Mouse (Mus musculus) hindbrain, embryonic 11.5 days (tissue): ENCODE measurements around the gene Arhgap1. TPM values are rescaled to one million over a fixed set of nuclear protein-coding genes. Genes with fewer than 3 reads are reported as not detected.

Experiments
- ATAC-seq: fragments of 200-750 bp; cut with Nextera tagmentation; 2 replicates; pipeline ENCODE4 v1.8.0; 2017; ENCODE audit warnings: mild to moderate bottlenecking, moderate TSS enrichment, moderate library complexity; ENCODE audit not compliant: low FRiP score
- DNase-seq: peaks from one replicate; pipeline ENCODE4 v3.0.0-alpha.2; 2015; ENCODE audit warnings: low spot score
- H3K27ac ChIP-seq: fragments of 300-500 bp; sonication (generic); 2 replicates; pipeline ENCODE4 v1.5.1; 2014; ENCODE audit warnings: mild to moderate bottlenecking, low read depth, low read length
- H3K27me3 ChIP-seq: fragments of 300-500 bp; sonication (generic); 2 replicates; pipeline ENCODE4 v1.6.1; 2014; ENCODE audit warnings: mild to moderate bottlenecking, low read length, moderate library complexity, mixed read lengths; ENCODE audit not compliant: control insufficient read depth, insufficient read depth
- H3K36me3 ChIP-seq: fragments of 300-500 bp; sonication (generic); 2 replicates; pipeline ENCODE4 v1.6.1; 2014; ENCODE audit warnings: mild to moderate bottlenecking, low read length, moderate library complexity, mixed read lengths; ENCODE audit not compliant: control insufficient read depth, insufficient read depth
- H3K4me1 ChIP-seq: fragments of 300-500 bp; sonication (generic); replicated peaks from 2 replicates; pipeline ENCODE4 v1.6.1; 2014; ENCODE audit warnings: low read length, mixed read lengths; ENCODE audit not compliant: control insufficient read depth, insufficient read depth
- H3K4me2 ChIP-seq: fragments of 300-500 bp; sonication (generic); replicated peaks from 2 replicates; pipeline ENCODE4 v1.6.1; 2014; ENCODE audit warnings: mild to moderate bottlenecking, low read depth, low read length
- H3K4me3 ChIP-seq: fragments of 300-500 bp; sonication (generic); 2 replicates; pipeline ENCODE4 v1.5.1; 2014; ENCODE audit warnings: low read depth, low read length
- H3K9ac ChIP-seq: fragments of 300-500 bp; sonication (generic); 2 replicates; pipeline ENCODE4 v1.6.1; 2014; ENCODE audit warnings: low read depth, low read length
- H3K9me3 ChIP-seq: fragments of 300-500 bp; sonication (generic); 2 replicates; pipeline ENCODE4 v1.6.1; 2016; ENCODE audit warnings: low read length; ENCODE audit not compliant: control insufficient read depth
- WGBS: fragments of 180-500 bp; shearing (Covaris S2); extraction: QIAGEN DNeasy Blood & Tissue Kit; methylation state at CpG from one replicate; pipeline ENCODE4 v1.1.7; 2014; 5-methylcytosine and 5-hydroxymethylcytosine counted together
- polyA plus RNA-seq: library from polyadenylated mRNA; unstranded; fragments of >200 nt; fragmentation: Nextera tagmentation; extraction: Ambion mirVana; gene quantifications from 2 replicates; pipeline ENCODE4 v1.2.1, GENCODE M21; 2014

The Arhgap1 gene
- polyA plus RNA-seq, 1 experiment from 2014 or later: 86.8 TPM

- H3K9me3 ChIP-seq: no peaks in the 10 kb centered on the region
- ATAC-seq: no peak
- WGBS: 93% methylated on average over 12 of the region's 12 CpGs
Observed at GRCm38 (mm10) chr2:91630384-91630783, 19.3 kb upstream of the Arhgap1 start.

GRCm38 (mm10) chr2:91631826-91632225, 17.8 kb upstream of the Arhgap1 start:
- Histone ChIP-seq H3K9me3 (no peaks in the 10 kb centered on the region), H3K4me3 (no peak overlapping the region), H3K36me3 (no peaks in the 10 kb centered on the region), H3K9ac (no peak overlapping the region), H3K4me2 (no peak overlapping the region), H3K4me1 (no peaks in the 10 kb centered on the region), H3K27me3 (no peaks in the 10 kb centered on the region), H3K27ac (no peak overlapping the region)
- no peak for ATAC-seq
- 88% methylated on average over 5 of the region's 5 CpGs for WGBS
- no peak for DNase-seq

More at GRCm38 (mm10) chr2:91630384-91630783, 19.3 kb upstream of the Arhgap1 start:
- no peak overlapping the region for H3K4me3 ChIP-seq
- no peak overlapping the region for H3K4me2 ChIP-seq
- DNase-seq: no peak
- no peak overlapping the region for H3K9ac ChIP-seq
- H3K4me1 ChIP-seq: no peaks in the 10 kb centered on the region
- H3K27me3 ChIP-seq: no peaks in the 10 kb centered on the region
- H3K27ac ChIP-seq: no peak overlapping the region
- H3K36me3 ChIP-seq: no peaks in the 10 kb centered on the region

DNA sequence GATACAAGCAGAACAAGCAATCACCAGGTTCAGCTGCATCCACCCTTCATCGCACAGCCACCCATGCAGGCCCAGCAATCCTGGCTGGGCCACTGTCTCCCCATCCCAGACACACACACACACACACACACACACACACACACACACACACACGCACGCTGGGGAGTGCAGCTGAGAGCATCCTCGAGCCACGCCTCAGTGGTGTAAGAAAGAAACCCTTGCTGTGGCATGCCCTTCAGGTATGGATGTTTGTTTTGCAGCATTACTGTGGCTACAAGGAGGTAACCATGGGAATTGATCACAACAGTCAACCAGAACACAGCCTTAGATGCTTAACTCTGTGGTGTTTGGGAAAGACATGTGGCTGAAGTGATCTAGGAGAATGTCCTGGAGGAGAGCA, 17.3 kb upstream of the Arhgap1 start:
- Histone ChIP-seq H3K27me3 (no peaks in the 10 kb centered on the region), H3K4me3 (no peak overlapping the region), H3K9me3 (no peaks in the 10 kb centered on the region), H3K36me3 (no peaks in the 10 kb centered on the region), H3K9ac (no peak overlapping the region), H3K4me2 (no peak overlapping the region), H3K27ac (no peak overlapping the region), H3K4me1 (no peaks in the 10 kb centered on the region)
- WGBS: 93% methylated on average over 5 of the region's 5 CpGs
- no peak for ATAC-seq
- no peak for DNase-seq

GRCm38 (mm10) chr2:91633334-91633977, 16.2 kb upstream of the Arhgap1 start:
- DNase-seq (no peak), ATAC-seq (no peak)
- Histone ChIP-seq H3K4me3 (no peak overlapping the region), H3K4me2 (no peak overlapping the region), H3K9ac (no peak overlapping the region), H3K4me1 (no peaks in the 10 kb centered on the region), H3K36me3 (no peaks in the 10 kb centered on the region), H3K27ac (no peak overlapping the region), H3K9me3 (no peaks in the 10 kb centered on the region), H3K27me3 (no peaks in the 10 kb centered on the region)
- WGBS: 81% methylated on average over 12 of the region's 12 CpGs

- no peak for DNase-seq
- Histone ChIP-seq H3K9ac (no peak overlapping the region), H3K4me1 (no peaks in the 10 kb centered on the region), H3K4me2 (no peak overlapping the region), H3K27me3 (no peaks in the 10 kb centered on the region), H3K36me3 (no peaks in the 10 kb centered on the region), H3K4me3 (no peak overlapping the region), H3K9me3 (no peaks in the 10 kb centered on the region), H3K27ac (no peak overlapping the region)
- 84% methylated on average over 9 of the region's 9 CpGs for WGBS
- ATAC-seq: no peak
Observed at GRCm38 (mm10) chr2:91634841-91635240, 14.8 kb upstream of the Arhgap1 start.

- H3K36me3 ChIP-seq: no peaks in the 10 kb centered on the region
- no peak overlapping the region for H3K9ac ChIP-seq
- H3K27me3 ChIP-seq: no peaks in the 10 kb centered on the region
- H3K9me3 ChIP-seq: no peaks in the 10 kb centered on the region
- no peaks in the 10 kb centered on the region for H3K4me1 ChIP-seq
- H3K4me3 ChIP-seq: no peak overlapping the region
- no peak overlapping the region for H3K27ac ChIP-seq
- DNase-seq (no peak), ATAC-seq (no peak)
- no peak overlapping the region for H3K4me2 ChIP-seq
- WGBS: 95% methylated on average over 11 of the region's 11 CpGs
Observed at GRCm38 (mm10) chr2:91635486-91635885, 14.2 kb upstream of the Arhgap1 start.

DNA sequence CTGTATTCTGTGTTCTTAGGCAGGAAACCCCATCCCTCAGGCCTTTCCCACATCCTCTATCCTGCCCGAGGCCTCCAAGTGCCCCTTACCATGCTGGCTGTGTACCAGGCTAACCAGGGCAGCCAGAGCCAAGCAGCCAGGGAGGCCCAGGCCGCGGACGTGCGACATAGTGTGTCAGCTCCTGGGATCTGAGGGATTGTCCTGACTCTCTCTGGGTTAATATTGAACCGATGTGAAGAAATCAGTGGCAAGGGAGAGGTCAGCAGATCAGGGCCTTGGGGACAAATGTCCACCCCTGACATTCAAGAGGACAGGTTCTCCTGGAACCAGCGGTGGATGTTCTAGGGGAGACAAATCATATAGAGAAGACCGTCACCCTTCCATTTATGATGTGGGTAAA, 13.4 kb upstream of the Arhgap1 start, which contains the start of gene F2:
TSS of gene F2 (minus strand) at position 186 of the 400 bp plus-strand sequence.
- Histone ChIP-seq H3K27me3 (no peaks in the 10 kb centered on the region), H3K9ac (no peak within 1 kb of the TSS), H3K4me1 (no peaks in the 10 kb centered on the region), H3K9me3 (no peaks in the 10 kb centered on the region), H3K27ac (no peak within 1 kb of the TSS), H3K36me3 (no peaks in the 10 kb centered on the region), H3K4me2 (no peak within 1 kb of the TSS), H3K4me3 (no peak within 1 kb of the TSS)
- DNase-seq: no peak
- no peak for ATAC-seq
- 84% methylated on average over 8 of the region's 8 CpGs for WGBS

GRCm38 (mm10) chr2:91636727-91637338, 12.8 kb upstream of the Arhgap1 start:
- 79% methylated on average over 5 of the region's 5 CpGs for WGBS
- DNase-seq: no peak
- no peak for ATAC-seq

DNA sequence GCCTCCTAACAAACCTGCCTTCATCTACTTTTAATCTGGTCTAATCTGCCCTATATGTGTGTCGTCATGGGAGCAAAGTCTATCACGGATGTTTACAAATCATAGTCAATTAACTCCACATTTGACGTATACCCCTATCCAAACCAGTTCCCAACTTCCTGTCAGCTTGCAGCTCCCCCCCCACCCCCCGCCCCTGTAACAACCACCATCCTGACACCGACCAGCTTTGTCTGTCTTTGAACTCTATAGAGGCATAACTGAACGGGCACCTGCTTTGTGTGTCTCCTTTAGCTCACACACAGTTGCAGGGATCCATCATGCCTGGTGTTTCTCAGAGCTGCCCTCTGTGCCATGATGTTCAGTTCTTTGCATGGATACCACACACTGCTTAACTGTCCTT, 10.7 kb upstream of the Arhgap1 start:
- no peak for DNase-seq
- no peak for ATAC-seq
- H3K4me2 ChIP-seq: no peak overlapping the region
- H3K36me3 ChIP-seq: 0 out of 2 replicates have a peak, but pooled peaks cover 3% of the 10 kb centered on the region
- 82% methylated on average over 6 of the region's 6 CpGs for WGBS
- H3K27me3 ChIP-seq: no peaks in the 10 kb centered on the region
- no peaks in the 10 kb centered on the region for H3K9me3 ChIP-seq
- H3K4me3 ChIP-seq: no peak overlapping the region
- H3K9ac ChIP-seq: no peak overlapping the region
- H3K4me1 ChIP-seq: no peaks in the 10 kb centered on the region
- no peak overlapping the region for H3K27ac ChIP-seq

More at GRCm38 (mm10) chr2:91636727-91637338, 12.8 kb upstream of the Arhgap1 start:
- no peak overlapping the region for H3K4me3 ChIP-seq
- no peaks in the 10 kb centered on the region for H3K9me3 ChIP-seq
- no peaks in the 10 kb centered on the region for H3K4me1 ChIP-seq
- H3K27me3 ChIP-seq: no peaks in the 10 kb centered on the region
- H3K27ac ChIP-seq: no peak overlapping the region
- no peak overlapping the region for H3K4me2 ChIP-seq
- H3K36me3 ChIP-seq: no peaks in the 10 kb centered on the region
- H3K9ac ChIP-seq: no peak overlapping the region
